Mouse (Mus musculus): Measurements from ENCODE around the gene Klk11. TPM values are rescaled to one million over a fixed set of nuclear protein-coding genes. Genes with fewer than 3 reads are reported as not detected.

Klk11 gene
- polyA plus RNA-seq, 1 experiment from 2014 or later: not detected

GRCm38 (mm10) chr7:43777423-43777822 lies 3.0 kb downstream of the Klk11 start:
- H3K27me3 ChIP-seq: peaks cover 6% of the 10 kb centered on the region; the same call in 1 of the 2 replicates
- no peak for ATAC-seq (ENCODE audit: insufficient number of reproducible peaks, insufficient read depth, low FRiP score, low TSS enrichment, low read depth)
- no peak overlapping the region for H3K27ac ChIP-seq
- 90% methylated on average over 12 of the region's 12 CpGs for whole genome bisulfite sequencing
- no peak overlapping the region for H3K9ac ChIP-seq (replicated peaks)
- H3K9me3 ChIP-seq: no peaks in the 10 kb centered on the region
- H3K36me3 ChIP-seq: no peaks in the 10 kb centered on the region
- H3K4me3 ChIP-seq (replicated peaks): no peak overlapping the region
- no peak overlapping the region for H3K4me2 ChIP-seq
- H3K4me1 ChIP-seq (replicated peaks): no peaks in the 10 kb centered on the region

- ATAC-seq (ENCODE audit: insufficient number of reproducible peaks, insufficient read depth, low FRiP score, low TSS enrichment, low read depth): no peak
- H3K9me3 ChIP-seq: no peaks in the 10 kb centered on the region
- H3K36me3 ChIP-seq: no peaks in the 10 kb centered on the region
- 90% methylated on average over 10 of the region's 10 CpGs for WGBS
- no peak overlapping the region for H3K27ac ChIP-seq
- H3K4me2 ChIP-seq: no peak overlapping the region
- H3K27me3 ChIP-seq: peaks cover 14% of the 10 kb centered on the region
- no peak overlapping the region for H3K9ac ChIP-seq (replicated peaks)
- H3K4me3 ChIP-seq (replicated peaks): no peak overlapping the region
- H3K4me1 ChIP-seq (replicated peaks): peaks cover 5% of the 10 kb centered on the region; the same call in 1 of the 2 replicates
Observed at GRCm38 (mm10) chr7:43778176-43778970, 4.0 kb downstream of the Klk11 start.

GRCm38 (mm10) chr7:43780241-43780640 lies 5.8 kb downstream of the Klk11 start:
- no peak for ATAC-seq (ENCODE audit: insufficient number of reproducible peaks, insufficient read depth, low FRiP score, low TSS enrichment, low read depth)
- Histone ChIP-seq H3K4me2 (no peak overlapping the region), H3K27ac (no peak overlapping the region), H3K36me3 (no peaks in the 10 kb centered on the region), H3K27me3 (peaks cover 28% of the 10 kb centered on the region), H3K9me3 (no peaks in the 10 kb centered on the region), H3K9ac (replicated peaks) (no peak overlapping the region), H3K4me3 (replicated peaks) (no peak overlapping the region), H3K4me1 (replicated peaks) (peaks cover 5% of the 10 kb centered on the region; the same call in 1 of the 2 replicates)
- 60% methylated on average over 6 of the region's 6 CpGs for WGBS

DNA sequence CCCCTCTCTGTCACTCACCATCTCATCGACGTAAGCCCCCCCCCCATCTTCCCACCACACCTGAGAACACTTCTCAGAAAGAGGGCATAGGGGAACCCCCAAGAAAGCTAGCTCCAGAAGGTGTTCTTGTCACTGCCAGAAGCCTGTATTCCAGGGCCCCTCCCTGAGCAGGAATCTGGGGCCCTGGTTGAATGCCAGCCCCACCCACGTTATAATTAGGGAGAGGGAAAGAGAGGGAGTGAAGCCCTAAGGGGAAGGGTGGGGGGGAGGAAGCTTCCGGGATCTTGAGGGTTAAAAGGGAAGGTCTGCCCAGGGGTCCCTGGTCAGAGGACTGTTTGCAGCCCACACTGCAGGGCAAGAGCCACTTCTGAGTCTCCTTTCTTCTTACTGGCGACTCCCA lies 6.3 kb downstream of the Klk11 start, which contains the start of gene Klk10:
Klk10 (plus strand) TSS at position 290 of the 400 bp plus-strand sequence.
- Histone ChIP-seq H3K27ac (no peak within 1 kb of the TSS), H3K4me3 (replicated peaks) (no peak within 1 kb of the TSS), H3K4me2 (no peak within 1 kb of the TSS), H3K9ac (replicated peaks) (no peak within 1 kb of the TSS), H3K9me3 (no peaks in the 10 kb centered on the region), H3K36me3 (no peaks in the 10 kb centered on the region), H3K4me1 (replicated peaks) (peaks cover 5% of the 10 kb centered on the region; the same call in 1 of the 2 replicates), H3K27me3 (peaks cover 28% of the 10 kb centered on the region)
- ATAC-seq (ENCODE audit: insufficient number of reproducible peaks, insufficient read depth, low FRiP score, low TSS enrichment, low read depth): no peak
- 43% methylated on average over 5 of the region's 5 CpGs for WGBS

DNA sequence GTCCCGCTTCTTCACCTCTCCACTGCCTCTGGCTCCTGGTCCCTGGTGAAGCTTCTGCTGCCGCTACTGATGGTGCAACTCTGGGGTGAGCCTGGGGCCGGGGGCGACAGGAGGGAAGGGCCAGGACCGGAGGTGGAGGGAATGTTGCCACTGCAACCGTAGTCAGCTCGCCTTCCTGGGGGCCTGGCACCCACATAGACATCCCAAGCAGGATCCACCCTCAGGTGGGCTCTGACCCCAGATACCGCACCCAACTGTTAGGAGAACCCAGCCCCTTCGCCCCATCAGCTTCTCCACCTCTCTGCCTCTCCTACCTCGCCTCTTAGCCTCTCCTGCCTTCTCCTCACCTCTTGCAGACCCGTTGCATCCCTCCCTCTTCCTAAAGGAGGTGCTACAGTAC lies 7.1 kb downstream of the Klk11 start:
- Histone ChIP-seq H3K9me3 (no peaks in the 10 kb centered on the region), H3K4me3 (replicated peaks) (no peak overlapping the region), H3K36me3 (no peaks in the 10 kb centered on the region), H3K4me2 (no peak overlapping the region), H3K27ac (no peak overlapping the region), H3K9ac (replicated peaks) (no peak overlapping the region), H3K4me1 (replicated peaks) (peaks cover 5% of the 10 kb centered on the region; the same call in 1 of the 2 replicates), H3K27me3 (peaks cover 28% of the 10 kb centered on the region)
- WGBS: 87% methylated on average over 11 of the region's 11 CpGs
- no peak for ATAC-seq (ENCODE audit: insufficient number of reproducible peaks, insufficient read depth, low FRiP score, low TSS enrichment, low read depth)

DNA sequence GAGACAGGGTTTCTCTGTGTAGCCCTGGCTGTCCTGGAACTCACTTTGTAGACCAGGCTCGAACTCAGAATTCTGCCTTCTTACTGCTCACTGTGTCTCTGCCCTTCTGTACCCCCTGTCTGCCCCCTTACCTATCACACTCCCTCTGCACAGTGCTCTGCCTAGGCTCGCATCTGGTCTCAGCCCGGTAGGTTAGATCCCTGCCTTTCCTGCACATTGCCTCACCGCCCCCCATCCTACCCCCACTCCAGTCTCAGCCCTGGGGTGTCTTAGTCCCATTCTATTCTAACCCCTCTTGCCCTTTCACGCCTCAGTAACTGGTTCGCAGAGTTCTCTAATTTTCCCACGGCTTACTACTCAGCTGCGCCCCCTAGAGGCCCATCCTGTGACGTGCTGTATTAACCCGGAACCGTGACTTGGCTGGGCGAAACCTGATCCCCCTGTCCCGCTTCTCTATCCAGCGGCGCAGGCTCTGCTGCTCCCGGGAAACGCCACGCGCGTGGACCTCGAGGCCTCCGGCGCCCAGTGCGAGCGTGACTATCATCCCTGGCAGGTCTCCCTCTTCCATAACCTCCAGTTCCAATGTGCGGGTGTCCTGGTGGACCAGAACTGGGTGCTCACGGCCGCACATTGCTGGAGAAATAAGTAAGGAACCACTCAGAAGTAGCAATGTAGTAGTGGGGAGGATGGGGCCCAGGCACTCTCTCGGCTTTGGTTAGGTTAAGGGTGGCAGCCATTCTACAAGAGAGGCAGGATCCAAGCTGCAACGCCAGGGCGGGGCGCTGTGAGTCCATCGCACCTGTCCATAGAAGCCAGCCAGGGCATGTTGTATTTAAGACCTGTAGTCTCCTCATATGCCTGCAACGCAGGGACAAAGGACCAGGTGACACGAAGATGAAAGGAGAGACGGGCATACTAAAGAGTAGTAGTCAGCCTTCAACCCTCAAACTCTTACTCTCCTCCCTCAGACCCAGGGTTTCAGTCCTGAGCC lies 8.2 kb downstream of the Klk11 start:
- peak overlapping the region; percentile 59 for H3K4me2 ChIP-seq
- H3K4me3 ChIP-seq (replicated peaks): peak overlapping the region; percentile 26
- no peak overlapping the region for H3K27ac ChIP-seq
- no peaks in the 10 kb centered on the region for H3K36me3 ChIP-seq
- no peaks in the 10 kb centered on the region for H3K9me3 ChIP-seq
- 8% methylated on average over 36 of the region's 36 CpGs for whole genome bisulfite sequencing
- peaks cover 5% of the 10 kb centered on the region; the same call in 1 of the 2 replicates for H3K4me1 ChIP-seq (replicated peaks)
- peaks cover 28% of the 10 kb centered on the region for H3K27me3 ChIP-seq
- ATAC-seq (ENCODE audit: insufficient number of reproducible peaks, insufficient read depth, low FRiP score, low TSS enrichment, low read depth): peak; percentile 81; the same call in 1 of the 2 replicates
- H3K9ac ChIP-seq (replicated peaks): 0 out of 2 replicates have a peak overlapping the region, but pooled peaks have one; percentile 40

DNA sequence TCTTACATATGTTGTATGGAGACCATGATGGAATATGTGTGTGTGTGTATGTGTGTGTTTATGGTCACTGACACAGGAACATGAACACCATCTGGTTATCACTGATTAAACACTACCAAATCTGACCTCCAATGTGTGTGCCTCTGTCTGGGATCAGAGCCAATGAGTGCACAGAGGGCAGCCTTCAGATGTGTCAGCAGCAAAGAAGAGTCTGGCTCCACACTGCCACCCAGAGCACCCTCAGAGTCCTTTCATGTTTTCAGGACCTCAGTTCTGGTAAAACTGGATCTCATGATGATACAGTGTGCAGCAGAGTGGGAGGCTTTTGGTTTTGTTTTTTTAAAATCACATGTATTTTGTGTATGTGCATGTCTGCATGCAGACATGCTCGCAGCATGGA lies 10.9 kb downstream of the Klk11 start:
- H3K4me2 ChIP-seq: no peak overlapping the region
- H3K9me3 ChIP-seq: no peaks in the 10 kb centered on the region
- H3K36me3 ChIP-seq: no peaks in the 10 kb centered on the region
- H3K9ac ChIP-seq (replicated peaks): no peak overlapping the region
- no peak for ATAC-seq (ENCODE audit: insufficient number of reproducible peaks, insufficient read depth, low FRiP score, low TSS enrichment, low read depth)
- H3K4me1 ChIP-seq (replicated peaks): peaks cover 5% of the 10 kb centered on the region; the same call in 1 of the 2 replicates
- peaks cover 28% of the 10 kb centered on the region for H3K27me3 ChIP-seq
- whole genome bisulfite sequencing: 75% methylated on average over 1 of the region's 1 CpGs
- no peak overlapping the region for H3K4me3 ChIP-seq (replicated peaks)
- H3K27ac ChIP-seq: no peak overlapping the region

GRCm38 (mm10) chr7:43788096-43788495 lies 13.7 kb downstream of the Klk11 start:
- H3K4me2 ChIP-seq: no peak overlapping the region
- no peak overlapping the region for H3K27ac ChIP-seq
- no peaks in the 10 kb centered on the region for H3K9me3 ChIP-seq
- WGBS: 81% methylated on average over 3 of the region's 3 CpGs
- no peak overlapping the region for H3K9ac ChIP-seq (replicated peaks)
- peaks cover 16% of the 10 kb centered on the region for H3K27me3 ChIP-seq
- no peaks in the 10 kb centered on the region for H3K36me3 ChIP-seq
- no peak overlapping the region for H3K4me3 ChIP-seq (replicated peaks)
- no peaks in the 10 kb centered on the region for H3K4me1 ChIP-seq (replicated peaks)
- ATAC-seq (ENCODE audit: insufficient number of reproducible peaks, insufficient read depth, low FRiP score, low TSS enrichment, low read depth): no peak

DNA sequence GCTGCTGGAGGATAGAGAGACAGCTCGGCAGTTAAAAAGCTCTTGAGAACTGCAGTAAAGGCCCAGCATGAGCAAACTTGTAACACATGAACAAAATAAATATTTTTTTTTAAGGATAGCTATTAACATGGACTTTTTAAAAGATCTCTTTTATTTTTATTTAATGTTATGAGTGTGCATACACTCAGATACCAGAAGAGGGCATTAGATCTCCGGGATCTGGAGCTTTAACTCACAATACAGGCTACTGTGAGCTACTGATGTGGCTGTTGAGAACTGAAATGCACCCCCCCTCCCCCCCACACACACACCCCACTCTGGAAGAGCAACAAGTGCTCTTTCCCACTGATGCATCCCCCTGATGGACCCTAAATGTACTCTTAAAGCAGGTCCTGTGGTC lies 14.9 kb downstream of the Klk11 start:
- Histone ChIP-seq H3K27ac (no peak overlapping the region), H3K4me1 (replicated peaks) (no peaks in the 10 kb centered on the region), H3K36me3 (no peaks in the 10 kb centered on the region), H3K9ac (replicated peaks) (no peak overlapping the region), H3K27me3 (peaks cover 14% of the 10 kb centered on the region), H3K9me3 (no peaks in the 10 kb centered on the region), H3K4me3 (replicated peaks) (no peak overlapping the region), H3K4me2 (no peak overlapping the region)
- ATAC-seq (ENCODE audit: insufficient number of reproducible peaks, insufficient read depth, low FRiP score, low TSS enrichment, low read depth): no peak
- 70% methylated on average over 2 of the region's 2 CpGs for WGBS

DNA sequence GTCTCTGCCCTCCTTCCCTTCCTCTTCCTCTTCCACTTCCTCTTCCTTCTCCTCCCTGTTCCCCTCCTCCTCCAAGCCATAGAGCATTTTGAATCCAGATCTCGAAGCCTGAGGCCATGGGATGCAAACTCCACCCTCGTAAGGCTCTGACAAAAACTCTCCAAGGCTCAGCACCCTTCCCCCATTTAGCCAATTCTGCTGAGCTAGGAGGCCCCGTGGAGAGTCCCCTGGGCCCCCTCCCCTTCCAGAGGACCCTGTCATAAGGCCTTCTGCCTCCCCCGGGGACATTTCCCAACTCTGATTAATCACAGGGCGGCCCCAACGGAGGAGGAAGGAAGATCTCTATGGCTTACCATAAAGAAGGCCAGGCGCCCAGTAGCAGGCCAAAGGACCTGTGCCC lies 17.2 kb downstream of the Klk11 start, which contains the start of gene Klk9:
Klk9 (plus strand) TSS at position 301 of the 400 bp plus-strand sequence.
- H3K9ac ChIP-seq (replicated peaks): no peak within 1 kb of the TSS
- no peak for ATAC-seq (ENCODE audit: insufficient number of reproducible peaks, insufficient read depth, low FRiP score, low TSS enrichment, low read depth)
- H3K9me3 ChIP-seq: no peaks in the 10 kb centered on the region
- H3K36me3 ChIP-seq: no peaks in the 10 kb centered on the region
- H3K4me2 ChIP-seq: no peak within 1 kb of the TSS
- H3K27ac ChIP-seq: no peak within 1 kb of the TSS
- H3K27me3 ChIP-seq: peaks cover 33% of the 10 kb centered on the region
- WGBS: 73% methylated on average over 7 of the region's 7 CpGs
- no peak within 1 kb of the TSS for H3K4me3 ChIP-seq (replicated peaks)
- peaks cover 2% of the 10 kb centered on the region; the same call in 1 of the 2 replicates for H3K4me1 ChIP-seq (replicated peaks)

DNA sequence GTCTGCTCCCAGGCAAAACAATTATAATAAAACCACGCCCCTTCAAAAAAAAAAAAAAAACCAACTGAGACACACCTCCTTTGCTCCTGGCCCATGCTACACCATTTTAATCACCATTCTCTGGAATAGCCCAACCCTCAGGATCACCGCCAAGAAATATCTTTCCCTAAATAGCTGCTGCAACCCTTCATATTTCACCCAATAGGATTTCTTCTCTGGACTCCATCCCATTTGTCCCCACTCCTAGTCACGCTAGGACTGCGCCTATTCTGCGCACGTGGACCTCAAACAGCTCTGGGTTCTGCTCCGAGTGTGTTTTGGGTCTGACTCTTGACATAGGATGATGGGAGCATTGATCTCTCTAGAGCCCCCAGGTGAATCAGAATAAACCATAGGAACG lies 22.0 kb downstream of the Klk11 start:
- Histone ChIP-seq H3K27me3 (peaks cover 59% of the 10 kb centered on the region), H3K36me3 (no peaks in the 10 kb centered on the region), H3K27ac (no peak overlapping the region), H3K4me2 (peak overlapping the region; percentile 76), H3K4me1 (replicated peaks) (peaks cover 7% of the 10 kb centered on the region; the same call in 1 of the 2 replicates), H3K9me3 (no peaks in the 10 kb centered on the region), H3K4me3 (replicated peaks) (peak overlapping the region; percentile 52), H3K9ac (replicated peaks) (no peak overlapping the region)
- no peak for ATAC-seq (ENCODE audit: insufficient number of reproducible peaks, insufficient read depth, low FRiP score, low TSS enrichment, low read depth)
- WGBS: 7% methylated on average over 8 of the region's 8 CpGs

Measured in limb, embryonic 12.5 days (tissue).